Mouse (Mus musculus) testis, adult 2 months (tissue): ENCODE measurements around the gene Rfx2. TPM values are rescaled to one million over a fixed set of nuclear protein-coding genes. Genes with fewer than 3 reads are reported as not detected.

Experiments
- H3K27ac ChIP-seq: fragments of 200-500 bp; 2 replicates; pipeline ENCODE4 v1.5.1; 2012; ENCODE audit warnings: low read depth, low read length; ENCODE audit not compliant: control insufficient read depth, insufficient read depth
- H3K27me3 ChIP-seq: fragments of 200-500 bp; 2 replicates; pipeline ENCODE4 v1.6.1; 2012; ENCODE audit warnings: mild to moderate bottlenecking, low read length, moderate library complexity; ENCODE audit not compliant: control insufficient read depth, insufficient read depth
- H3K36me3 ChIP-seq: fragments of 200-500 bp; 2 replicates; pipeline ENCODE4 v1.6.1; 2012; ENCODE audit warnings: mild to moderate bottlenecking, low read length; ENCODE audit not compliant: control insufficient read depth, insufficient read depth
- H3K4me1 ChIP-seq: fragments of 200-500 bp; 2 replicates; pipeline ENCODE4 v1.6.1; 2012; ENCODE audit warnings: low read length; ENCODE audit not compliant: control insufficient read depth, insufficient read depth
- H3K4me3 ChIP-seq: fragments of 200-500 bp; 2 replicates; pipeline ENCODE4 v1.5.1; 2012; ENCODE audit warnings: low read depth, mild to moderate bottlenecking, low read length, moderate library complexity, mixed read lengths; ENCODE audit not compliant: control insufficient read depth
- CTCF ChIP-seq: fragments of 200-500 bp; IDR thresholded peaks from 2 replicates; pipeline ENCODE4 v1.5.1; 2012; ENCODE audit warnings: low read depth, mild to moderate bottlenecking, inconsistent platforms, low read length, moderate library complexity; ENCODE audit not compliant: control insufficient read depth, insufficient read depth, insufficient replicate concordance
- POLR2A ChIP-seq: fragments of 200-500 bp; IDR thresholded peaks from 2 replicates; pipeline ENCODE4 v1.6.1; 2012; ENCODE audit warnings: low read depth, mild to moderate bottlenecking, inconsistent platforms, low read length, moderate library complexity; ENCODE audit not compliant: control insufficient read depth
- polyA plus RNA-seq: library from polyadenylated mRNA; depleted of rRNA; stranded (reverse); fragments of >200 nt; gene quantifications from 2 replicates; pipeline ENCODE4 v1.2.3, GENCODE M21; 2012

Gene Rfx2
- polyA plus RNA-seq, 1 experiment: 312 TPM

- H3K4me1 ChIP-seq: peaks cover 14% of the 10 kb centered on the region
- no peaks in the 10 kb centered on the region for H3K36me3 ChIP-seq
- TF ChIP-seq POLR2A: no peak
- no peak overlapping the region for H3K4me3 ChIP-seq
- H3K27me3 ChIP-seq: no peaks in the 10 kb centered on the region
- no peak overlapping the region for H3K27ac ChIP-seq
Observed at GRCm38 (mm10) chr17:56819694-56820111, 11.1 kb downstream of the Rfx2 start.

GRCm38 (mm10) chr17:56819032-56819545, 11.7 kb downstream of the Rfx2 start:
- H3K36me3 ChIP-seq: peaks cover 1% of the 10 kb centered on the region; the same call in 1 of the 2 replicates
- no peaks in the 10 kb centered on the region for H3K27me3 ChIP-seq
- H3K4me3 ChIP-seq: no peak overlapping the region
- H3K27ac ChIP-seq: no peak overlapping the region
- no peak for TF ChIP-seq POLR2A
- no peak for TF ChIP-seq CTCF
- peaks cover 18% of the 10 kb centered on the region for H3K4me1 ChIP-seq

GRCm38 (mm10) chr17:56818067-56818636, 12.7 kb downstream of the Rfx2 start:
- Histone ChIP-seq H3K4me3 (no peak overlapping the region), H3K27me3 (no peaks in the 10 kb centered on the region), H3K4me1 (peaks cover 21% of the 10 kb centered on the region), H3K36me3 (peaks cover 1% of the 10 kb centered on the region; the same call in 1 of the 2 replicates), H3K27ac (no peak overlapping the region)
- TF ChIP-seq CTCF (no peak), POLR2A (no peak)

- Histone ChIP-seq H3K4me1 (peaks cover 32% of the 10 kb centered on the region), H3K4me3 (peak overlapping the region; percentile 68), H3K27me3 (no peaks in the 10 kb centered on the region), H3K36me3 (peaks cover 1% of the 10 kb centered on the region; the same call in 1 of the 2 replicates), H3K27ac (peak overlapping the region; percentile 72; the same call in 1 of the 2 replicates)
- TF ChIP-seq CTCF (no peak), POLR2A (no peak)
Observed at GRCm38 (mm10) chr17:56815057-56815345, 15.8 kb downstream of the Rfx2 start.

GRCm38 (mm10) chr17:56814316-56815056, 16.3 kb downstream of the Rfx2 start:
- peaks cover 28% of the 10 kb centered on the region for H3K4me1 ChIP-seq
- peak overlapping the region; percentile 72 for H3K27ac ChIP-seq
- peak overlapping the region; percentile 76 for H3K4me3 ChIP-seq
- TF ChIP-seq CTCF: no peak
- TF ChIP-seq POLR2A: 0 out of 2 replicates have a peak, but pooled peaks have one; percentile 19
- peaks cover 1% of the 10 kb centered on the region; the same call in 1 of the 2 replicates for H3K36me3 ChIP-seq
- no peaks in the 10 kb centered on the region for H3K27me3 ChIP-seq

- Histone ChIP-seq H3K4me1 (peaks cover 20% of the 10 kb centered on the region), H3K27ac (no peak overlapping the region), H3K27me3 (no peaks in the 10 kb centered on the region), H3K36me3 (peaks cover 1% of the 10 kb centered on the region; the same call in 1 of the 2 replicates), H3K4me3 (no peak overlapping the region)
- TF ChIP-seq CTCF (no peak), POLR2A (no peak)
Observed at GRCm38 (mm10) chr17:56810245-56810644, 20.6 kb downstream of the Rfx2 start.

- no peaks in the 10 kb centered on the region for H3K27me3 ChIP-seq
- TF ChIP-seq POLR2A (no peak), CTCF (peak; percentile 90; the same call in 1 of the 2 replicates)
Observed at GRCm38 (mm10) chr17:56808518-56808917, 22.3 kb downstream of the Rfx2 start.

More at GRCm38 (mm10) chr17:56808518-56808917, 22.3 kb downstream of the Rfx2 start:
- H3K4me3 ChIP-seq: no peak overlapping the region
- peaks cover 12% of the 10 kb centered on the region for H3K4me1 ChIP-seq
- no peak overlapping the region for H3K27ac ChIP-seq
- no peaks in the 10 kb centered on the region; the same call in 1 of the 2 replicates for H3K36me3 ChIP-seq
